Mouse (Mus musculus): ENCODE results near the gene Taf4. TPM values are rescaled to one million over a fixed set of nuclear protein-coding genes. Genes with fewer than 3 reads are reported as not detected.

Gene Taf4
- polyA plus RNA-seq, 1 experiment from 2014 or later, result 3.7 TPM

GRCm38 (mm10) chr2:179924038-179924437, 52.4 kb downstream of the Taf4 start:
- Histone ChIP-seq H3K4me3 (no peak overlapping the region), H3K4me1 (no peaks in the 10 kb centered on the region), H3K27ac (no peak overlapping the region), H3K9me3 (no peaks in the 10 kb centered on the region), H3K27me3 (no peaks in the 10 kb centered on the region), H3K36me3 (peaks cover 61% of the 10 kb centered on the region), H3K9ac (no peak overlapping the region), H3K4me2 (no peak overlapping the region)
- no peak for ATAC-seq (ENCODE audit: borderline replicate concordance, extremely low read depth, low FRiP score, low TSS enrichment)
- WGBS, result 92% methylated on average over 6 of the region's 6 CpGs

DNA sequence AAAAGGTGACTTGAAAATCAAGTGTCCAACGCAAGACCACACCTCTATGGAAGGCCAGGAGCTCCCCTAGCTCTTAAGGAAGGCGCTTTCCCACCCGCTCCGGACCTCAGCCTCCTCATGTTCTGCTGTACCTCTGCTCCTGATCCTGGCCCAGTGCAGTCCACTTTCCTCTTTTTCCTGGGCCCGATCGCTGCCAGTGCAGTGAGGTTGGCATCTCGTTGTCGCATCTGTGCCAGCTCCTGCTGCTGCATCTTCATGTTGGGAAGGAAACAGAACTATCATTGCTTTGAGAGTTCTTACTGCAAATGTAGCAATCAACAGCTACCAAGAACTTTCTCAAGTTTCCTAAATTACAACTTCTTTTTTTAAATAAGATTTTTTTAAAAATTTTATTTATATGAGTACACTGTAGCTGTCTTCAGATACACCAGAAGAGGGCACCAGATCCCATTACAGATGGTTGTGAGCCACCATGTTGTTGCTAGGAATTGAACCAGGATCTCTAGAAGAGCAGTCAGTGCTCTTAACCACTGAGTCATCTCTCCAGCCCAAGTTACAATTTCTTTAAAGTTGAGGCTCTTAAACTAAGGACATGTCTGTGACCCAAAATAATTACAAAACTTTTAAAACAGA, 55.3 kb downstream of the Taf4 start:
- ATAC-seq (ENCODE audit: borderline replicate concordance, extremely low read depth, low FRiP score, low TSS enrichment), result no peak
- no peak overlapping the region for H3K4me3 ChIP-seq
- H3K27ac ChIP-seq, result no peak overlapping the region
- peaks cover 58% of the 10 kb centered on the region for H3K36me3 ChIP-seq
- H3K27me3 ChIP-seq, result no peaks in the 10 kb centered on the region
- no peak overlapping the region for H3K4me2 ChIP-seq
- no peak overlapping the region for H3K9ac ChIP-seq
- H3K9me3 ChIP-seq, result no peaks in the 10 kb centered on the region
- WGBS, result 97% methylated on average over 8 of the region's 8 CpGs
- no peaks in the 10 kb centered on the region for H3K4me1 ChIP-seq

- no peaks in the 10 kb centered on the region for H3K4me1 ChIP-seq
- WGBS, result 42% methylated on average over 4 of the region's 4 CpGs
- H3K9me3 ChIP-seq, result no peaks in the 10 kb centered on the region
- no peak overlapping the region for H3K4me3 ChIP-seq
- no peak overlapping the region for H3K4me2 ChIP-seq
- ATAC-seq (ENCODE audit: borderline replicate concordance, extremely low read depth, low FRiP score, low TSS enrichment), result peak; percentile 74
- peaks cover 56% of the 10 kb centered on the region for H3K36me3 ChIP-seq
- no peak overlapping the region for H3K9ac ChIP-seq
- H3K27me3 ChIP-seq, result no peaks in the 10 kb centered on the region
- no peak overlapping the region for H3K27ac ChIP-seq
Measured at GRCm38 (mm10) chr2:179920042-179920441, 56.4 kb downstream of the Taf4 start.

GRCm38 (mm10) chr2:179916877-179917673, 59.4 kb downstream of the Taf4 start:
- H3K9ac ChIP-seq, result no peak overlapping the region
- H3K36me3 ChIP-seq, result peaks cover 56% of the 10 kb centered on the region
- WGBS, result 29% methylated on average over 5 of the region's 5 CpGs

DNA sequence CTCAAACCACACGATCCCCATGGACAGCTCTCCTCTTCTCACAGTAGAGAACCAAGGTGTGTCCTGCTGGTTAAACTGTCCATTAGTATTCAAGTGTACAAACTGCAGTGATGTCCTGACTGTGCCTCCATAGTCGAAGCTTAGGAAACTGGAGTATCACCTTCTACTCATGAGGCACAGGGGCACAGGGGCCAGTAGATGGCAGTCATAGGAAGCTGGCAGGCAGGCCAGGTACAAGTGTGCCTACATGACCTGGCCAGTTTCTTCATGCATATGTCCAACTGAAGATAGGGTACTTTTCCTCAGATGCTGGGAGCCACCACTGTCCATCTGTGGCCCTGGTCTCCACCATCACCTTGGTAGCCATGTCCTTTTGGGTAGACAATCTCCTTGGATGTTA, 62.2 kb downstream of the Taf4 start:
- H3K27ac ChIP-seq, result no peak overlapping the region
- WGBS, result 74% methylated on average over 2 of the region's 2 CpGs
- no peak for ATAC-seq (ENCODE audit: borderline replicate concordance, extremely low read depth, low FRiP score, low TSS enrichment)
- no peak overlapping the region for H3K4me3 ChIP-seq
- no peaks in the 10 kb centered on the region for H3K27me3 ChIP-seq
- H3K9ac ChIP-seq, result no peak overlapping the region
- no peaks in the 10 kb centered on the region for H3K9me3 ChIP-seq
- H3K4me2 ChIP-seq, result no peak overlapping the region
- H3K36me3 ChIP-seq, result peaks cover 40% of the 10 kb centered on the region
- H3K4me1 ChIP-seq, result no peaks in the 10 kb centered on the region

More at GRCm38 (mm10) chr2:179916877-179917673, 59.4 kb downstream of the Taf4 start:
- Histone ChIP-seq H3K4me1 (no peaks in the 10 kb centered on the region), H3K27ac (no peak overlapping the region), H3K27me3 (no peaks in the 10 kb centered on the region), H3K4me2 (no peak overlapping the region), H3K4me3 (no peak overlapping the region), H3K9me3 (no peaks in the 10 kb centered on the region)
- ATAC-seq (ENCODE audit: borderline replicate concordance, extremely low read depth, low FRiP score, low TSS enrichment), result no peak

DNA sequence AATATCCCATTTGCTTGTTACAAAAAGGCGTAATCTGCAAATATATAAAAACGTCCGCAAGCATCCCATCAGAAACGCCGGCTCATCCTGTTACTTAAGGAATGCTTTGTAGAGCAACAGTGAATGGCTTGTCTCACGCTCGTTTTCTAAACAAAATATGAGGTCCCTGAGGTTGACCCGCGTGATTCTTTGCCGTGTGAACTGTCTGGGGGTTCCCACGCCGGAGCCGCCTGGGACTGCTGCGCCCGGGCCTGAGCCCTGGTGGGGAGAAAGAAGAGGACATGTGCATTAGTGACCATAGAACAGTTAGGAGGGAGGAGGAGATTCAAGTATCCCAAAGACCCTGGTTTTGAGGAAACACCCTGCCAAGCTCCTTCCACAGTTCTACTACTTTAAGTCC, 63.1 kb downstream of the Taf4 start:
- no peak overlapping the region for H3K4me2 ChIP-seq
- 85% methylated on average over 15 of the region's 15 CpGs for WGBS
- no peaks in the 10 kb centered on the region for H3K4me1 ChIP-seq
- no peaks in the 10 kb centered on the region for H3K27me3 ChIP-seq
- H3K4me3 ChIP-seq, result no peak overlapping the region
- H3K9ac ChIP-seq, result no peak overlapping the region
- H3K36me3 ChIP-seq, result peaks cover 40% of the 10 kb centered on the region
- no peaks in the 10 kb centered on the region for H3K9me3 ChIP-seq
- no peak overlapping the region for H3K27ac ChIP-seq
- no peak for ATAC-seq (ENCODE audit: borderline replicate concordance, extremely low read depth, low FRiP score, low TSS enrichment)

DNA sequence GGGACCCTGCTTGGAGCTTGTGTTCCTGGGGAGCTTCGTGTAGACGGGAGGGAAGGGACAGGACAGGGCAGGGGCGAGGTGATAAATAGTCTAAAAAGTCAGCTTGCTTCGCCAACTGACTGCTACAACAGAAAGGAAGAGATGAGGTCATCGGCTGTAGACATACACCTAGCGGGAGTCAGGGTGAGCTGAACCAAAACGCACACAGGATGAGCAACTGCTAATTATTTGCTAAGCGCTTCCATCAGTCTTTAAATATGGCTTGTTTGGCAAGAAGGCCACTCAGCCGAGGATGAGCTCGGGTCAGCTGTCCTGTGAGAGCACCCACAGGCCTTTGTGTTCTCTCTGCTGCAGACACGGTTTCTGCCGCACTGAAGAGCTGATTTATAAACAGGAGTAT, 63.5 kb downstream of the Taf4 start:
- H3K36me3 ChIP-seq, result peaks cover 38% of the 10 kb centered on the region
- ATAC-seq (ENCODE audit: borderline replicate concordance, extremely low read depth, low FRiP score, low TSS enrichment), result no peak
- no peak overlapping the region for H3K9ac ChIP-seq
- no peaks in the 10 kb centered on the region for H3K4me1 ChIP-seq
- no peaks in the 10 kb centered on the region for H3K9me3 ChIP-seq
- H3K27ac ChIP-seq, result no peak overlapping the region
- H3K4me2 ChIP-seq, result no peak overlapping the region
- no peak overlapping the region for H3K4me3 ChIP-seq
- 56% methylated on average over 12 of the region's 12 CpGs for WGBS
- H3K27me3 ChIP-seq, result no peaks in the 10 kb centered on the region

- Histone ChIP-seq H3K9ac (no peak overlapping the region), H3K27ac (no peak overlapping the region), H3K27me3 (no peaks in the 10 kb centered on the region), H3K4me2 (no peak overlapping the region), H3K4me1 (no peaks in the 10 kb centered on the region), H3K36me3 (no peaks in the 10 kb centered on the region), H3K4me3 (no peak overlapping the region), H3K9me3 (no peaks in the 10 kb centered on the region)
- WGBS, result 82% methylated on average over 2 of the region's 2 CpGs
- ATAC-seq (ENCODE audit: borderline replicate concordance, extremely low read depth, low FRiP score, low TSS enrichment), result no peak
Measured at GRCm38 (mm10) chr2:179896949-179897348, 79.5 kb downstream of the Taf4 start.

DNA sequence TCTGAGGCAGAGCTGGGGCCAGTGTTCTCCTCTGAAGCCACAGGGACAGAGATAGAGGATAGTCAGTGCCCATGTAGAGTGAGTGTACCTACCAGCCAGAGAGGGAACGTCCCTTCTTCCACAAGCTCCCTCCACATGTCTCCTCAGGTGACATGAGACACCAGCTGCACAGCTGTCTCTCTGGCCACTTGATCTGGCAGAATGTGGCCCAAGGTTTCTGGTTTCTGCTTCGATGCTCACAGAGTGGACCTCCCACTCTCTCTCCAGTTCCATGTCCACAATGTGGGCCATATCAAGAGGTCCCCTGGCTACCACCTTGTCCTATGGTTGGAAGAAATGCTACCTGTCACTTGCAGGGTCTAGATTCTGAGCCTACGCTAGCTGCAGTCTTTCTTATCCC, 85.4 kb downstream of the Taf4 start:
- H3K36me3 ChIP-seq, result no peaks in the 10 kb centered on the region
- H3K4me3 ChIP-seq, result no peak overlapping the region
- ATAC-seq (ENCODE audit: borderline replicate concordance, extremely low read depth, low FRiP score, low TSS enrichment), result no peak
- WGBS, result 57% methylated on average over 3 of the region's 3 CpGs
- H3K4me1 ChIP-seq, result no peaks in the 10 kb centered on the region
- H3K9me3 ChIP-seq, result no peaks in the 10 kb centered on the region
- H3K9ac ChIP-seq, result no peak overlapping the region
- no peaks in the 10 kb centered on the region for H3K27me3 ChIP-seq
- no peak overlapping the region for H3K27ac ChIP-seq
- H3K4me2 ChIP-seq, result no peak overlapping the region

DNA sequence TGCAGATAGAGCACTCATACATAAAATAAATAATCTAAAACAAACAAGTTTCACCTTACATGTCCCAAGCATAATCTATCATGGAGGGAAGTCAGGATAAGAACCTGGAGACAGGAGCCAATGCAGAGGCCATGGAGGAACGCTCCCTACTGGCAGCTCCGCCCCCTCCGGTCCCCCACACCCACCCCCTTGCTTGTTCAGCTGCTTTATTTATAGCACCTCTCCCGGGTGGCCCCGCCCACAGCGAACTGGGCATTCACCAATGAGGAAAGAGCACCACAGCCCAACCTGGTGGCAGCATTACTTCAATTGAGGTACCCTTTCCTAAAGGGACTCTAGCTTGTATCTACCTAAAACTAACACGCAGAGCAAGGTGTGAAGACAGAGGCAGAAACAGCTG, 91.9 kb downstream of the Taf4 start:
- WGBS, result 31% methylated on average over 7 of the region's 7 CpGs
- H3K9ac ChIP-seq, result no peak overlapping the region
- no peak overlapping the region for H3K4me3 ChIP-seq
- H3K4me2 ChIP-seq, result no peak overlapping the region
- no peaks in the 10 kb centered on the region for H3K27me3 ChIP-seq
- H3K4me1 ChIP-seq, result no peaks in the 10 kb centered on the region
- H3K9me3 ChIP-seq, result no peaks in the 10 kb centered on the region
- H3K27ac ChIP-seq, result no peak overlapping the region
- no peaks in the 10 kb centered on the region for H3K36me3 ChIP-seq
- ATAC-seq (ENCODE audit: borderline replicate concordance, extremely low read depth, low FRiP score, low TSS enrichment), result no peak

- ATAC-seq (ENCODE audit: borderline replicate concordance, extremely low read depth, low FRiP score, low TSS enrichment), result no peak
- 56% methylated on average over 9 of the region's 9 CpGs for WGBS
Measured at GRCm38 (mm10) chr2:179877551-179878215, 98.8 kb downstream of the Taf4 start.

GRCm38 (mm10) chr2:179875147-179875546, 101.3 kb downstream of the Taf4 start:
- no peaks in the 10 kb centered on the region for H3K4me1 ChIP-seq
- H3K27ac ChIP-seq, result no peak overlapping the region
- H3K36me3 ChIP-seq, result no peaks in the 10 kb centered on the region
- 8% methylated on average over 3 of the region's 3 CpGs for WGBS
- H3K4me2 ChIP-seq, result no peak overlapping the region
- H3K27me3 ChIP-seq, result 0 out of 2 replicates have a peak, but pooled peaks cover 3% of the 10 kb centered on the region
- no peak overlapping the region for H3K4me3 ChIP-seq
- no peak overlapping the region for H3K9ac ChIP-seq
- H3K9me3 ChIP-seq, result no peaks in the 10 kb centered on the region
- ATAC-seq (ENCODE audit: borderline replicate concordance, extremely low read depth, low FRiP score, low TSS enrichment), result no peak

More at GRCm38 (mm10) chr2:179877551-179878215, 98.8 kb downstream of the Taf4 start:
- Histone ChIP-seq H3K4me3 (no peak overlapping the region), H3K27me3 (0 out of 2 replicates have a peak, but pooled peaks cover 3% of the 10 kb centered on the region), H3K27ac (no peak overlapping the region), H3K4me1 (no peaks in the 10 kb centered on the region), H3K36me3 (no peaks in the 10 kb centered on the region), H3K4me2 (no peak overlapping the region), H3K9me3 (no peaks in the 10 kb centered on the region), H3K9ac (no peak overlapping the region)
